Mouse (Mus musculus) midbrain, embryonic 12.5 days (tissue): ENCODE data around the gene Fuom. TPM values are rescaled to one million over a fixed set of nuclear protein-coding genes. Genes with fewer than 3 reads are reported as not detected.
A peak's percentile ranks its signal among the peaks of the same experiment; 100 is the strongest.

Experiments
- ATAC-seq: fragments of 200-750 bp; cut with Nextera tagmentation; 2 replicates; pipeline ENCODE4 v1.8.0; 2017; ENCODE audit warnings: low read depth, moderate TSS enrichment, moderate library complexity; ENCODE audit not compliant: low FRiP score
- H3K27ac ChIP-seq: fragments of 300-500 bp; sonication (generic); replicated peaks from 2 replicates; pipeline ENCODE4 v1.5.1; 2016; ENCODE audit warnings: mild to moderate bottlenecking
- H3K27me3 ChIP-seq: fragments of 300-500 bp; sonication (generic); 2 replicates; pipeline ENCODE4 v1.6.1; 2016; ENCODE audit warnings: mild to moderate bottlenecking
- H3K36me3 ChIP-seq: fragments of 300-500 bp; sonication (generic); 2 replicates; pipeline ENCODE4 v1.6.1; 2016
- H3K4me1 ChIP-seq: fragments of 300-500 bp; sonication (generic); 2 replicates; pipeline ENCODE4 v1.6.1; 2016
- H3K4me2 ChIP-seq: fragments of 300-500 bp; sonication (generic); replicated peaks from 2 replicates; pipeline ENCODE4 v1.6.1; 2016; ENCODE audit warnings: mild to moderate bottlenecking, moderate library complexity
- H3K4me3 ChIP-seq: fragments of 300-500 bp; sonication (generic); 2 replicates; pipeline ENCODE4 v1.5.1; 2016; ENCODE audit warnings: mild to moderate bottlenecking
- H3K9ac ChIP-seq: fragments of 300-500 bp; sonication (generic); replicated peaks from 2 replicates; pipeline ENCODE4 v1.6.1; 2016; ENCODE audit warnings: mild to moderate bottlenecking, moderate library complexity
- H3K9me3 ChIP-seq: fragments of 300-500 bp; sonication (generic); 2 replicates; pipeline ENCODE4 v1.6.1; 2016; ENCODE audit warnings: mild to moderate bottlenecking
- WGBS: fragments of 180-500 bp; shearing (Covaris S2); methylation state at CpG from one replicate; pipeline ENCODE4 v1.1.7; 2016; 5-methylcytosine and 5-hydroxymethylcytosine counted together
- polyA plus RNA-seq: library from polyadenylated mRNA; unstranded; fragments of >200 nt; fragmentation: Nextera tagmentation; extraction: Ambion mirVana; gene quantifications from 2 replicates; pipeline ENCODE4 v1.2.1, GENCODE M21; 2016

Fuom gene
- polyA plus RNA-seq, 1 experiment from 2014 or later: 14.6 TPM

- no peak overlapping the region for H3K27ac ChIP-seq
- peaks cover 5% of the 10 kb centered on the region for H3K27me3 ChIP-seq
- H3K36me3 ChIP-seq: no peaks in the 10 kb centered on the region
- no peak overlapping the region for H3K9ac ChIP-seq
- no peaks in the 10 kb centered on the region for H3K9me3 ChIP-seq
- ATAC-seq: no peak
- H3K4me2 ChIP-seq: no peak overlapping the region
- no peak overlapping the region for H3K4me3 ChIP-seq
- H3K4me1 ChIP-seq: no peaks in the 10 kb centered on the region
These were observed 6.2 kb downstream of the Fuom start for GRCm38 (mm10) chr7:140096055-140096454.

- no peak overlapping the region for H3K4me3 ChIP-seq
- H3K27ac ChIP-seq: no peak overlapping the region
- H3K27me3 ChIP-seq: peaks cover under 1% of the 10 kb centered on the region; the same call in 1 of the 2 replicates
- no peaks in the 10 kb centered on the region for H3K9me3 ChIP-seq
- 64% methylated on average over 1 of the region's 1 CpGs for WGBS
- no peak for ATAC-seq
- no peaks in the 10 kb centered on the region for H3K4me1 ChIP-seq
- no peaks in the 10 kb centered on the region for H3K36me3 ChIP-seq
- H3K4me2 ChIP-seq: no peak overlapping the region
- H3K9ac ChIP-seq: no peak overlapping the region
These were observed 6.7 kb downstream of the Fuom start for GRCm38 (mm10) chr7:140095556-140095955.

GRCm38 (mm10) chr7:140094954-140095353 lies 7.3 kb downstream of the Fuom start:
- no peak overlapping the region for H3K4me3 ChIP-seq
- H3K27me3 ChIP-seq: no peaks in the 10 kb centered on the region
- WGBS: 71% methylated on average over 5 of the region's 5 CpGs
- no peak for ATAC-seq
- H3K9ac ChIP-seq: no peak overlapping the region
- H3K4me2 ChIP-seq: no peak overlapping the region
- H3K9me3 ChIP-seq: no peaks in the 10 kb centered on the region
- H3K27ac ChIP-seq: no peak overlapping the region
- H3K36me3 ChIP-seq: no peaks in the 10 kb centered on the region
- no peaks in the 10 kb centered on the region for H3K4me1 ChIP-seq

GRCm38 (mm10) chr7:140092924-140093528 lies 9.2 kb downstream of the Fuom start, which contains the start of gene Prap1:
Gene Prap1, plus strand, starts transcription at chr7:140093395.
- Histone ChIP-seq H3K36me3 (no peaks in the 10 kb centered on the region), H3K4me1 (no peaks in the 10 kb centered on the region), H3K27ac (no peak within 1 kb of the TSS), H3K9ac (no peak within 1 kb of the TSS), H3K27me3 (no peaks in the 10 kb centered on the region), H3K4me3 (no peak within 1 kb of the TSS), H3K4me2 (no peak within 1 kb of the TSS), H3K9me3 (no peaks in the 10 kb centered on the region)
- 72% methylated on average over 5 of the region's 5 CpGs for WGBS
- no peak for ATAC-seq

- H3K4me2 ChIP-seq: no peak overlapping the region
- no peaks in the 10 kb centered on the region for H3K27me3 ChIP-seq
These were observed 11.6 kb downstream of the Fuom start for GRCm38 (mm10) chr7:140090601-140091000.

GRCm38 (mm10) chr7:140082242-140082678 lies 20.0 kb downstream of the Fuom start, which contains the start of gene Caly:
Gene Caly, minus strand, starts transcription at chr7:140082548.
- H3K9ac ChIP-seq: peak within 1 kb of the TSS; percentile 4
- peak; percentile 81 for ATAC-seq
- 3% methylated on average over 18 of the region's 18 CpGs for WGBS
- H3K4me3 ChIP-seq: peak within 1 kb of the TSS; percentile 42
- H3K9me3 ChIP-seq: no peaks in the 10 kb centered on the region
- peaks cover 55% of the 10 kb centered on the region for H3K27me3 ChIP-seq
- no peaks in the 10 kb centered on the region for H3K36me3 ChIP-seq
- peaks cover 26% of the 10 kb centered on the region for H3K4me1 ChIP-seq
- H3K27ac ChIP-seq: peak within 1 kb of the TSS; percentile 66
- H3K4me2 ChIP-seq: peak within 1 kb of the TSS; percentile 68

More at GRCm38 (mm10) chr7:140090601-140091000, 11.6 kb downstream of the Fuom start:
- no peak for ATAC-seq
- no peak overlapping the region for H3K4me3 ChIP-seq
- H3K4me1 ChIP-seq: no peaks in the 10 kb centered on the region
- 77% methylated on average over 10 of the region's 10 CpGs for WGBS
- no peak overlapping the region for H3K27ac ChIP-seq
- H3K9ac ChIP-seq: no peak overlapping the region
- H3K36me3 ChIP-seq: no peaks in the 10 kb centered on the region
- H3K9me3 ChIP-seq: no peaks in the 10 kb centered on the region

GRCm38 (mm10) chr7:140081408-140082241 lies 20.6 kb downstream of the Fuom start:
- H3K27ac ChIP-seq: peak overlapping the region; percentile 66
- WGBS: 8% methylated on average over 20 of the region's 20 CpGs
- peak overlapping the region; percentile 68 for H3K4me2 ChIP-seq
- H3K4me3 ChIP-seq: peak overlapping the region; percentile 42
- peaks cover 26% of the 10 kb centered on the region for H3K4me1 ChIP-seq
- H3K9ac ChIP-seq: peak overlapping the region; percentile 4
- no peak for ATAC-seq
- H3K36me3 ChIP-seq: no peaks in the 10 kb centered on the region
- peaks cover 59% of the 10 kb centered on the region for H3K27me3 ChIP-seq
- H3K9me3 ChIP-seq: no peaks in the 10 kb centered on the region

- Histone ChIP-seq H3K9ac (peak overlapping the region; percentile 57), H3K4me1 (peaks cover 26% of the 10 kb centered on the region), H3K27ac (peak overlapping the region; percentile 81), H3K4me2 (peak overlapping the region; percentile 68), H3K27me3 (peaks cover 68% of the 10 kb centered on the region), H3K4me3 (peak overlapping the region; percentile 42), H3K9me3 (no peaks in the 10 kb centered on the region), H3K36me3 (no peaks in the 10 kb centered on the region)
- WGBS: 4% methylated on average over 24 of the region's 24 CpGs
- peak; percentile 86 for ATAC-seq
These were observed 21.6 kb downstream of the Fuom start for GRCm38 (mm10) chr7:140080503-140081156.

- H3K9ac ChIP-seq: no peak overlapping the region
- H3K36me3 ChIP-seq: no peaks in the 10 kb centered on the region
- peaks cover 26% of the 10 kb centered on the region for H3K4me1 ChIP-seq
- 5% methylated on average over 5 of the region's 5 CpGs for WGBS
- no peak overlapping the region for H3K27ac ChIP-seq
- no peak for ATAC-seq
- no peak overlapping the region for H3K4me3 ChIP-seq
- H3K27me3 ChIP-seq: peaks cover 67% of the 10 kb centered on the region
- H3K4me2 ChIP-seq: no peak overlapping the region
- no peaks in the 10 kb centered on the region for H3K9me3 ChIP-seq
These were observed 23.5 kb downstream of the Fuom start for GRCm38 (mm10) chr7:140078711-140079110.

GRCm38 (mm10) chr7:140077698-140078097 lies 24.5 kb downstream of the Fuom start:
- no peak overlapping the region for H3K4me3 ChIP-seq
- H3K27me3 ChIP-seq: peaks cover 72% of the 10 kb centered on the region

GRCm38 (mm10) chr7:140070042-140070711 lies 32.1 kb downstream of the Fuom start:
- no peaks in the 10 kb centered on the region for H3K4me1 ChIP-seq
- H3K4me3 ChIP-seq: peak overlapping the region; percentile 22
- peak overlapping the region; percentile 41 for H3K4me2 ChIP-seq
- ATAC-seq: no peak
- no peaks in the 10 kb centered on the region for H3K9me3 ChIP-seq
- H3K9ac ChIP-seq: no peak overlapping the region; the same call in 1 of the 2 replicates
- no peaks in the 10 kb centered on the region for H3K36me3 ChIP-seq
- peaks cover 85% of the 10 kb centered on the region for H3K27me3 ChIP-seq
- H3K27ac ChIP-seq: no peak overlapping the region
- 32% methylated on average over 38 of the region's 39 CpGs for WGBS

More at GRCm38 (mm10) chr7:140077698-140078097, 24.5 kb downstream of the Fuom start:
- Histone ChIP-seq H3K4me2 (no peak overlapping the region), H3K36me3 (no peaks in the 10 kb centered on the region), H3K27ac (no peak overlapping the region), H3K4me1 (peaks cover 26% of the 10 kb centered on the region), H3K9me3 (no peaks in the 10 kb centered on the region), H3K9ac (no peak overlapping the region)
- WGBS: 73% methylated on average over 6 of the region's 6 CpGs
- no peak for ATAC-seq
